Mouse (Mus musculus) liver, embryonic 14.5 days (tissue): Measurements from ENCODE around the gene Scnn1a.

Experiments used
- CTCF ChIP-seq: IDR thresholded peaks from 2 replicates; pipeline ENCODE4 v1.5.1; 2016; ENCODE audit warnings: antibody characterized with exemption, low read depth, control low read depth
- EP300 ChIP-seq: IDR thresholded peaks from 2 replicates; pipeline ENCODE4 v1.6.1; 2016; ENCODE audit warnings: antibody characterized with exemption, low read depth

GRCm38 (mm10) chr6:125353655-125354054 is 33.2 kb downstream of the Scnn1a start:
- TF ChIP-seq CTCF, result no peak
- TF ChIP-seq EP300, result no peak
